7 mouse cellular contexts compared by ENCODE assay signal in genomic region chr4:152151966-152152544, GRCm38 (mm10). TPM values are rescaled to one million over a fixed set of nuclear protein-coding genes. Genes with fewer than 3 reads are reported as not detected.
DNase-seq lines count a peak whose midpoint lies in the region; ATAC-seq and TF ChIP-seq lines count a peak whose summit lies in the region.

Gene Espn (minus strand): TSS chr4:152152371.

- WGBS in embryonic facial prominence, embryonic 12.5 days: under 1% methylated on average over 57 of the region's 57 CpGs
- under 1% methylated on average over 57 of the region's 57 CpGs for WGBS in hindbrain, embryonic 10.5 days
- WGBS in liver, adult 2 months: 8% methylated on average over 56 of the region's 57 CpGs
- under 1% methylated on average over 56 of the region's 57 CpGs for WGBS in midbrain, embryonic 16.5 days

- H3K4me2 ChIP-seq in embryonic facial prominence, embryonic 12.5 days (replicated peaks): peak within 1 kb of the TSS; percentile 59
- H3K4me2 ChIP-seq in midbrain, embryonic 16.5 days (ENCODE audit: low read length): peak within 1 kb of the TSS; percentile 33

- H3K27me3 ChIP-seq in embryonic facial prominence, embryonic 12.5 days: peaks cover 73% of the 10 kb centered on the region
- H3K27me3 ChIP-seq in hindbrain, embryonic 10.5 days (ENCODE audit: insufficient read depth, poor library complexity, severe bottlenecking): peaks cover 95% of the 10 kb centered on the region
- peaks cover 6% of the 10 kb centered on the region for H3K27me3 ChIP-seq in liver, adult 2 months (ENCODE audit: control insufficient read depth, insufficient read depth, low read length)
- peaks cover 40% of the 10 kb centered on the region for H3K27me3 ChIP-seq in midbrain, embryonic 16.5 days (ENCODE audit: control insufficient read depth, insufficient read depth, low read depth, low read length)

- H3K9ac ChIP-seq in embryonic facial prominence, embryonic 12.5 days: no peak within 1 kb of the TSS
- H3K9ac ChIP-seq in liver, adult 2 months (ENCODE audit: low read depth, low read length): no peak within 1 kb of the TSS
- no peak within 1 kb of the TSS for H3K9ac ChIP-seq in midbrain, embryonic 16.5 days (ENCODE audit: low read depth, low read length)

- H3K79me2 ChIP-seq in liver, adult 2 months (ENCODE audit: control insufficient read depth, insufficient read depth, low read length): no peaks in the 10 kb centered on the region

- no peaks in the 10 kb centered on the region for H3K36me3 ChIP-seq in embryonic facial prominence, embryonic 12.5 days
- no peaks in the 10 kb centered on the region for H3K36me3 ChIP-seq in hindbrain, embryonic 10.5 days
- no peaks in the 10 kb centered on the region for H3K36me3 ChIP-seq in liver, adult 2 months (ENCODE audit: control insufficient read depth, insufficient read depth, low read length)
- H3K36me3 ChIP-seq in midbrain, embryonic 16.5 days (ENCODE audit: control insufficient read depth, insufficient read depth, low read length): no peaks in the 10 kb centered on the region

- peaks cover 13% of the 10 kb centered on the region; the same call in 1 of the 2 replicates for H3K4me1 ChIP-seq in embryonic facial prominence, embryonic 12.5 days
- peaks cover 23% of the 10 kb centered on the region for H3K4me1 ChIP-seq in hindbrain, embryonic 10.5 days (replicated peaks)
- no peaks in the 10 kb centered on the region for H3K4me1 ChIP-seq in liver, adult 2 months (ENCODE audit: control insufficient read depth, insufficient read depth, low read length)
- H3K4me1 ChIP-seq in midbrain, embryonic 16.5 days (ENCODE audit: control insufficient read depth, insufficient read depth, low read length): peaks cover 7% of the 10 kb centered on the region; the same call in 1 of the 2 replicates

- peak within 1 kb of the TSS; percentile 38 for H3K4me3 ChIP-seq in embryonic facial prominence, embryonic 12.5 days
- peak within 1 kb of the TSS; percentile 49 for H3K4me3 ChIP-seq in hindbrain, embryonic 10.5 days
- H3K4me3 ChIP-seq in liver, adult 2 months (ENCODE audit: insufficient read depth, low read depth, low read length): peak within 1 kb of the TSS; percentile 30; the same call in 1 of the 2 replicates
- H3K4me3 ChIP-seq in midbrain, embryonic 16.5 days (ENCODE audit: low read depth, low read length): peak within 1 kb of the TSS; percentile 14

- H3K27ac ChIP-seq in embryonic facial prominence, embryonic 12.5 days: no peak within 1 kb of the TSS
- H3K27ac ChIP-seq in hindbrain, embryonic 10.5 days: peak within 1 kb of the TSS; percentile 42; the same call in 1 of the 2 replicates
- no peak within 1 kb of the TSS for H3K27ac ChIP-seq in liver, adult 2 months (replicated peaks; ENCODE audit: insufficient read depth, low read depth, low read length)
- no peak within 1 kb of the TSS for H3K27ac ChIP-seq in midbrain, embryonic 16.5 days (ENCODE audit: low read length)

- peak; percentile 78 for DNase-seq in adrenal gland, postnatal 10 days
- DNase-seq in hindbrain, embryonic 10.5 days (ENCODE audit: low spot score): peak; percentile 74
- no peak for DNase-seq in liver, adult 2 months (ENCODE audit: extremely low read depth, low read depth, low spot score)
- DNase-seq in thymus, postnatal 25 days: peak; percentile 57
- no peak for DNase-seq in frontal cortex, postnatal 10 days (ENCODE audit: low spot score in 2 of 2)

- ATAC-seq in embryonic facial prominence, embryonic 12.5 days (ENCODE audit: insufficient number of reproducible peaks, insufficient read depth, low FRiP score, low TSS enrichment): peak; percentile 50
- peak; percentile 39; the same call in 1 of the 2 replicates for ATAC-seq in midbrain, embryonic 16.5 days

- H3K9me3 ChIP-seq in embryonic facial prominence, embryonic 12.5 days: no peaks in the 10 kb centered on the region
- H3K9me3 ChIP-seq in hindbrain, embryonic 10.5 days: no peaks in the 10 kb centered on the region
- no peaks in the 10 kb centered on the region for H3K9me3 ChIP-seq in midbrain, embryonic 16.5 days (replicated peaks; ENCODE audit: control insufficient read depth, low read length, poor library complexity, severe bottlenecking)

- TF ChIP-seq CTCF in liver, adult 2 months (IDR thresholded peaks at IDR 0.05; ENCODE audit: low read depth, low read length): no peak

- no peak for TF ChIP-seq POLR2A in liver, adult 2 months (IDR thresholded peaks at IDR 0.05; ENCODE audit: extremely low read depth, insufficient read depth, low read length)

RNA-seq across cellular contexts. Expression of gene Espn, which starts in this region (rescaled TPM):
- 1 to 10 TPM; 1.2 to 1.3 TPM for total RNA-seq in adrenal gland, postnatal 10 days (2021)
- polyA plus RNA-seq in embryonic facial prominence, embryonic 12.5 days (2016; fragmentation: Nextera tagmentation; extraction: Ambion mirVana): 6.4 and 6.6 TPM in 2 replicates
- polyA plus RNA-seq in hindbrain, embryonic 10.5 days (2016; fragmentation: Nextera tagmentation; extraction: Ambion mirVana): 1.6 and 6.5 TPM in 2 replicates
- 0.20 and 0.28 TPM in 2 replicates for total RNA-seq in liver, adult 2 months (2014; rRNA removed)
- polyA plus RNA-seq in liver, adult 2 months (2012; rRNA removed): 0.47 and 1.4 TPM in 2 replicates
- polyA plus RNA-seq in midbrain, embryonic 16.5 days (2015; fragmentation: Nextera tagmentation; extraction: Ambion mirVana): 0.14 and 0.25 TPM in 2 replicates

Comparison
In these comparisons a context has a peak if more than half of its experiments do, and no peak if none do; other contexts are left out.
1. Peak in ATAC-seq, H3K4me3 ChIP-seq and H3K4me2 ChIP-seq in midbrain, embryonic 16.5 days; RNA of the gene not detected or under 1 TPM.
2. DNase-seq: peak in adrenal gland, postnatal 10 days (single experiment), hindbrain, embryonic 10.5 days (single experiment) and thymus, postnatal 25 days (single experiment); none in liver, adult 2 months (single experiment) and frontal cortex, postnatal 10 days (0 of 2).
3. Peak in every context shown above with its lines, with median percentiles within 50 percentile points of each other: H3K4me3 ChIP-seq.